Mouse (Mus musculus) c-Kit-positive CD71-positive TER-119-positive erythroid progenitor cells, embryonic 14.5 days (primary cell): ENCODE data around the gene Ptpn11.

Experiments used
- DNase-seq: peaks from one replicate; pipeline ENCODE4 v3.0.0-alpha.2; 2013; ENCODE audit warnings: low spot score

Ptpn11 gene

DNA sequence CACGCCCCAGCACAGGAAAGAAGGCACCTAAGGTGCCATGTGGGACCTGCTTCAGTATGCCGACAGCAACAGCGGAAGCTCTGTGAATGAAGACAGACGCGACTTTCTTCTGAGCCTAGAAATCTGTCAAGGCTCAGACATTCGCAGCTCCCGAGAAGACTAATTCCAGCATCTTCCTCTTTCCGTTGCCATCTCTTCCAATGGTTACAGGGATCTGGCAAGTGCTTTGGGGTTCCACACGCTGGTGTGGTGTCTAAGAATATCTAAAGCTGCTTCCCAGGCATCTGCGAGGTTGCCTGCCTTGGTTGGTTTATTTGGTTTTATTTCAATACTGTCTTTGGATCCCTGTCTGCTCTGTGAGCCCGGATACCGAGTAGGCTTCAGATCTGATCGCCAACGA lies 65.6 kb downstream of the Ptpn11 start:
- no peak for DNase-seq

DNA sequence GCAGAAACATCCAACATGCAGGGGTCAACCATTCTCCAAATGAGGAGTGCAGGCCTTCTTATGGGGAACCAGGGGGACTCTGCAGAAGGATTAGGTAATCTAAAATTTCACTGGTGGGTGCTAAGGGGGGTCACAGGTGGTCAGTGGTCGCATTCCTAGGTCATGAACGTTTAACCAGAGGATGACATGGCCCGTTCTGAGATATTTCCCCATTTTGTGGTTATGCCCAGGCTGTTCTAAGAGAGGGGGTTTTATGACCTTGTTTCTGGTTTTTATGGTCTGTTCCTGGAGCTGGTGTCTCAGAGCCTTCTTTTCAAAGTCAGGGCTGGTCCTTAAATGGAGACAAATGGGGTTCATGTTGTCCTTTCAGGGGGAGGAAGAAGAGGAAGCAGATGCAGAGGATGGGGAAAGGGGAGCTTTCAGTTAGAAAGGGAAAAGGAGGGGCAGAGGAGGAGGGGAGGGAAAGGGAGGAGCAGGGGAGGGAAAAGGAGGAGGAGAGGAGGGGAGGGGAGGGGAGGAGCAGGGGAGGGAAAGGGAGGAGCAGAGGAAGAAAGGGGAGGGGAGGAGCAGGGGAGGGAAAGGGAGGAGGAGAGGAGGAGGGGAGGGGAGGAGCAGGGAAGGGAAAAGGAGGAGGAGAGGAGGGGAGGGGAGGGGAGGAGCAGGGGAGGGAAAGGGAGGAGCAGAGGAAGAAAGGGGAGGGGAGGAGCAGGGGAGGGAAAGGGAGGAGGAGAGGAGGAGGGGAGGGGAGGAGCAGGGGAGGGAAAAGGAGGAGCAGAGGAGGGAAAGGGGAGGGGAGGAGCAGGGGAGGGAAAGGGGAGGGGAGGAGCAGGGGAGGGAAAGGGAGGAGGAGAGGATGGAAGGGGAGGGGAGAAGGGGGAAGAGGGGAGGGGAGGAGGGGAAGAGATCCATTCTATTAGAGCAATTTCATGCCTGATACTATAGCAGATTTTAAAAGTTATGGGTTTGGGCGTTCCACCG lies 66.7 kb downstream of the Ptpn11 start:
- no peak for DNase-seq

DNA sequence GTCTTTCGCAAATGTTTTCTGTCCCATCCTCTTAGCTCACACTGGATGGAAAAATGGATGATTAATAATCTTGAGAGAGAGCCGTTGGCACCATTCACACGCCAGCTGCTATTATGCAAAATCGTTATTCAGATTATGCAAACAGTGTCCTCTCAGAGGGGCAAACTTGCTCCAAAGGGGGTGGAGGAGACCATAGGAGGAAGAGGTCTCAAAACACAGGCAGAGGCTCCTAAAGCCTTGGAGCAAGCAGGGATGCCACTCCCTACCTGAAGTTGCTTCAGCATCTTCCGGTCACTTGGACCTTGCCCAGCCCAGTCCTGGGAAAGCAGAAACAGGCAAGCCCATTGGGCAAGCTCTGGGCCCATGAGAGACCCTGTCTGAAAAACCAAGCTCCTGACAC lies 67.8 kb downstream of the Ptpn11 start:
- no peak for DNase-seq

DNA sequence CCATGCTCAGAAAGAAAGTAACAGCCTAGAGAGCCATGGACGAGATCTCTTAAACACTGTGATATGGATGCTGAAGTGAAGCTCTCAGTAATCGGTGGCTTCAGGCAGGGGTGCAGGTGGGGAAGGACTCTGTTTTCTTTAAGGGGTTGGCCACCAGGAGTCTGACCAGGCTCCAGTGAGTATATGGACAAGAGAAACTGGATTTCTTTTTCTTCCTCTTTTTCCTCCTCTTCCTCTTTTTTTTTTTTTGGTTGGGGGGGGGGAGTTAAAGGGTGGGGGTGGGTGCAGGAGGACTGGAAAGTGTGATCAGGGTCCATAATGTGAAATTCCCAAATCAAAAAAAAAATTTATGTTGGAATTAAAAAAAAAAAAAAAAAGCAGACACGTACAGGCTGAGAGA lies 68.6 kb downstream of the Ptpn11 start:
- no peak for DNase-seq

DNA sequence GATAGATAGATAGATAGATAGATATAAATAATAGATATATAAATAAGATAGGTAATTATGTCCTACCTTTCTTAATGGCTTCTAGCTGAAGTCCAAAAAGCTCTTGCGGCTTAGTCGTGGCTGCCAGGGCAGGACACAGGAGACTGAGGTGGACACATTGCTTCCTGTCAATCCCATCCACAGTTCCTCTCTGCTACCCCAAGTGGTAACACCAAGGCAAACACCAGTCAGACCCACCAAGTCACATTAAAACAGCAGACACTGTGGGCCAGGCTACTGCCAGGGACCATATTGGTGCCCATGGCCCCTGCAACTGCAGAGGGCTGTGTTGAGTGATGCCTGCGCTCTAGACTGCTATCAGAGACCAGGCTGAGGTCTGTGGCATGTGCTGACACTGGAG lies 69.2 kb downstream of the Ptpn11 start:
- no peak for DNase-seq

DNA sequence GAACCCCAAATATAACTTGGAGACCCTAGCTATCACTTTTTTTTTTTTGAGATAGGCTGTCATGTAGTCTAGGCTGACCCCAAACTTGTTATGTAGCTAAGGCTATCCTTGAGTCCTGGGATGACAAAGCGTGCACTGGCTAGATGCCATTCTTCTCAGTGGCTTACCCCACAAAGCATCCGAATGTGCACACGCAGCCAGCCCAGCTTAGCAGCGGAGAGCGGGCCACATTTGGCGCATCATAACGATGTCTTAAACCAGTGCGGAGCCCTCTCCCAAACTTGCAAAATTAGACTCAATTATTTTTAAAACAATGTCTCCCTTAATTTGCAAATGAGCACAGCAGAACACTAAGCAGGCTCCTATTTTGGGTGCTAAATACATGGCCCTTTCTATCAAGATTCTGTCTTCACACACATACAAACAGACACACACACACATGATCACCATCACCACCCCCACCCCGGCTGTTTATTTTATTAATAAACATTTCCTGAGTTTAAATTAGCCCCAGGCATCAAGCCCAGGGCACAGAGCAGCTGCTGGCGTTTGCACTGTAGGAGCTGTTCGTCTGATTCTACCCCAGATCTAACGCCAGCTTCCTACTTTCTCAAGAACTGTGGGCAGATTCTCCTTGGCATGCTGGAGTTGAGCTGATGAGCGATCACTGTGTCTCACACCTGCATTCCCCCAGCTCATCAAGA lies 71.7 kb downstream of the Ptpn11 start:
- no peak for DNase-seq

DNA sequence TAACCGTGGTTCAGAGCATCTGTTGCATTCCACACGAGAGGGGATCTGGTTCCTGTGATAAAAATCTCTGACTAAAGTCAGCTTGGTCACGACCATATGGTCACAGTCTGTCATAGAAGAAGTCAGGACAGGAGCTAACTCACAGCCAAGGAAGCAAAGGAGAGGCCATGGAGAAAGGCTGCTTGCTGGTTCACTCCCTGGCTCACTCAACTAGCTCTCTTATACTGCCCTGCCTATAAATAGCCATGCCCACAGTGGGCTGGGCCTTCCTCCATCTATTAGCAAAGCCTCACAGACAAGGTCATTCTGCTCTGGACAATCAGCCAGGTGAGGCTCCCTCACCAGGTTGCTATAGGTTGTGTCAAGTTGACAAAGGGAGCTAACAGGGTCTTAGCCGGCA lies 72.9 kb downstream of the Ptpn11 start:
- DNase-seq, result no peak

DNA sequence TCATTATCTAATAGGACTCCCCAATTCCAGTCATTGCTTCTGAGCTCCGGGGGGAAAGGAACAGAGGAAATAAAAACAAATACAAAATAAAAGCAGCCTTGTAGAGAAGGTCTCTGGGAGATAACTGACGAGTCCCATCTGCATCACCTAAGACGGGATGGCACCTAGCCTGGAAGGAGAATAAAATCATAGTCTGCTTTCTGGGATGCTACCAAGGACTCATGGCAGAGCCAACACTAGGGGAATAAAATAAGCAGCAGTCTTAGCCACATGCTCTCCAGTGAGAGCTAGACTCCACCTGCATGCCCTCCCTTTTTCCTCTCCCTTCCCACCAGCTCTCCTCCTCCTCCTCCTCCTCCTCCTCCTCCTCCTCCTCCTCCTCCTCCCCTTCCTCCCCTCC lies 74.3 kb downstream of the Ptpn11 start:
- no peak for DNase-seq

DNA sequence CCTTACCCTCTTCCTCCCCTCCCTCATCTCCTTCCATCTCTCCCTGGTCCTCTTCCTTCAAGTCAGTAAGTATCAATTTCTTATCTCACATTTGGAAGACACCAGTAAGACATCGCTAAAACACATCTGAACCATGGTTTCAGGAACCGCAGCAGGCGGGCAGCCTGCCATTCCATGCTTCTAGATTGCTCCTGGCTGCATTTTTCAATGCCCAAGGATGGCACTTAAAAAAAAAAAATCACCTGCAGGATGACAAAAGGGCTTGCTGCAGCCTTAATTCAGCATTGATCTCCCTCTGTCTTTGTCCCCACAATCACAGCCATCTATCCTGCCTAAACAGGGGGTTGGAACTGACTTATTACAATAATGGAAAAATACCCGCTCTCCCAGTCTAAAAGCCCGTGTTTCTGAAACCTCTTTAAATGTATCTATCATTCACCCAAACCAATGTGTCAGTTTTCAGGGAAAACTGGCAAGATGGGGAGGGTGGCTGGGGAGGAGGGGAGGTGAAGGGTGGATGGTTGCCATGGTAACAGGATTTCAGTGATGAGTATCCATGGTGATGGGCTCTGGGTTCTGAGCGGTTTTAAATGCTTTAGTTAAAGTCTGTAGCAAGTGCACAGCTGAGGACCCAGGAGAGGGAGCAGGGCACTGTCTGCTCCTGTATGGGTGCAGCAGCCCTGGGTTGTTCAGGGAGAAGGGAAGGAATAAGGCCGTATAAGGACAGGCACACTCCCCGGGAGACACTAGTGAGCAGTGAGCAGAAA lies 75.6 kb downstream of the Ptpn11 start:
- DNase-seq, result no peak

DNA sequence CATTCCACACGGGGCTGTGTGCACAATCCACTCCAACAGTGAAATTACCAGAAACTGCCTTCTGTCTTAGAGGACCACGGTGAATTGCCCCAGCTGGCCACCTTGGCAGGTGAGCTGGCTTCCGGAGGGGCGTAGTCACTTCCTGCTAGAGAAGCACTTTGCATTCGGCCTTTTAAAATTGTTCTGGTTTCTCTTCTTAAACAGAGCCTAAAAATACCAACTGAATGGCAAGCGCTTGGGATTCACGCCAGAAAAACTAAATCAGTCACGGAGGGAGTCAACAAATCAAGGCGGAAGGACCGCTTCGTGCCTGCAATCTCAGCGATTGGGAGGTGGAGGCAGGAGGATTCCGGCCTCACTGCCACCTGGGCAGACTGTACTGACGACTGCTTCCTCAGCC lies 77.0 kb downstream of the Ptpn11 start:
- no peak for DNase-seq

DNA sequence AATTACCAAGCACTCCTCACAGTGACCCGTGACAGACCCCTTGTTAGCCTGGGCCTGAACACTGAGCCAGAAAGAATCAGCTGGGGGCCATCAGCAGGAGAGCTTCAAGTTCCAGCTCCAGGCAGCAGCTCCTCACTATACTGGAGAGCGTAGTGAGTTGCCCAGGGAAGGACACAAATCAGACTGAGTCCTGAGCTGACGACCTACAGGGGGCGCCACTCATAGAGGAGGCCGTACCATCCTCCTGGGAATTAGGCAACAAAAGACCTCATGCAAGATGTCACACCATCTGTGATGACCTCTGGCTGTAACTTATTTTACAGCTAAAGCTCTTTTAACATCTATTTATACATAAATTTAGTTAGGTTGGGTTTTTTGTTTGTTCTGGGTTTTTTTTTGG lies 78.8 kb downstream of the Ptpn11 start:
- DNase-seq, result no peak

DNA sequence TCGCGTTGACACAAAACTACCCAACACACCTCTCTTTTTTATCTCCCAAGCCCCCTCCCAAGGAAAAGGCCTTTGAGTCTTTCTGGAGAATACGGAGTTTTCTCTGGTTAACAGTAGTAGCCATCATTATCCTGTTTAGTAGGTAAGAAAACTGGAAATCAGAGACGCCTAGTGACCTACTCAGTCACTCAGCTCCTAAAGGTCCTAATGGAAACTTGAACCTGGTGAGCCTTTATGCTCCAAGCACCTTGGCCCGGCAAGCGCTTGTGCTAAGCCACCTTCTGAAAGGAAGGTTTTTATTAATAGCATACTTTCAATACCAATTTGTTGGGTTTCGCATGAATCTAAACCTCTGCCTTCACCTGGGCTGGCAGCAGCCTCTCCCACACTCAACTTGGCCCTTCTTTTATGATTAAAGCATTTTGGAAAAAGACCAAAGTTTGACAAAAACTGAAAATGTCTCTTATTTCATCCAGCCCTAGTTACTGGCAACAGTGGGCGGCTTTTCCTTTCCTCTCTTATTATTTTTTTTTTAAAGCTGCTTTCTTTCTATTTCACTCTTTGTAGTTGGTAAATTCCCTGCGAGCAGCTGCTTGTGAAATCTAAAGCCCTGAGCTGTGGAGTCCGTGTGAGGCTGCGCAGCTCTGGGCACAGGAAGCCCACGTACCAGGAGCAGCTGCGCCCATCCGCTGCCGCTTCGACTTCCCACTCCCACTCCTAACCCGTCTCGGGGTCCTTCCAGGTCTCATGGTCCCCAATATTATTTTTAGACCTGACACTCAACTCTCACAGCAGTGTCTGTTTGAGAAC lies 79.9 kb downstream of the Ptpn11 start:
- no peak for DNase-seq

DNA sequence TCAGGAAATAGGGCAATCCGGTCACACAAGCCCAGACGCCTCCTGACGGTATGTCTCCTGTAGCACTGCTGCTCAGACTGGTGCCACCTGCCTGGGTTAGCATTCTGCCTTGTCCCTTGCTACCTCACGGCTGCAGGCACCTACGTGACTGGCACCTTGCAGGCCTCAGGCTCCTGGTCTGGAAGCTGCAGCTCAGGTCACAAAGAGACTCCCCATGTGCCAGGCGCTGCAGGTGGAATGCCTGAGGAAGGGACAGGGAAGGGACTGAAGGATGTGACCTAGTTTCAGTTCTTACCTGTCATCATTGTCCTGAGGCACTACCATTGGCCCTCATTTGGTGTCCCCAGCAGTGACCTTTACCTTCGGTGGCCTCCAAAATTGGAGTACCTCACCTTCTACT lies 82.0 kb downstream of the Ptpn11 start:
- DNase-seq, result no peak

DNA sequence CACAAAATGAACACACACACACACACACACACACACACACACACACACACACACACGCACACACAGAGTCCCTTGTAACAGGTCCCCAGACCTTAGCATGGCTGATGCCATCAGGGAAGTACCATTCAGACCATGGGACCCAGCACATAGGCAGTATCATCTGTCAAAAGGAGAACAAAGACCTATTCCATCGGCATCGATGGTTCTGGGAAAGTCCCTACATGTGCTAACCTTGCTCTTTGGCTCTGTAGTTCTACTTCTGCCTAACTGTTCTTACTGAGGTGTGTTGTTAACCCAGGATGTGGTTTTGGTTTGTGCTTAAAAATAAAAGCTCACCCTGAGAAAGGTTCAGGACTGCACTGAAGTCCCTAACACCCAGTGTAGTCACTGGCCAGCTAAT lies 84.3 kb downstream of the Ptpn11 start:
- DNase-seq, result no peak

DNA sequence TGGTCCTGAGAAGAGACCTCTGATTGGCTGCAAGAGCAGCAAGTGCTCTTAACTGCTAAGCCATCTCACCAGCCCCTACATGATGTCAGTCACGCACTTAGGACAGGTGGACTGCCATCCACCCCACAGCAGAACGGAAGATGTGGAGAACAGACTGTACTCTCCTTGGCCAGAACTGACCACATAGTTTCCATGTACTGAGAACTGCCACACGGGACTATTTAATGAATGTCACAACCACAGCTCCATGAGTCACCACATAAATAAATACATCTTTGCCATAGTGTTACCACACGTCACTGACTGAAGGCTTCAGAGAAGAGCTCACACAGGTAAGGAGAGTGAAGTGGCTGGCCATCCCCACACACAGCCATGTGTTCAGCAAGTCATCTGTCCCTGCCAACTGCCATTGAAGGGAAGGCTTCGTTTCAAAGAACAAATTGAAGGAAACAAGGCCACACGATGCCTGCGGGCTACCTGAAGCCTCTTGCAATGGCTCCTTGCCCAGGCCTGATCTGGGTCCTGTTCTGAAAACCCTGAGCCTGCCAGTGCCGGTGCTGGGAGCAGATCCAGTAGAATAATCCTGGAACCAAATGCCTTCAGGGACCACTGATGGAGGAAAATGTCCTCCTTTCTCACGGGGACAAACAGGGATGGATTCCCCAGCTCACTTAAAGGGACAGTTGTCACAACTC lies 90.2 kb downstream of the Ptpn11 start:
- DNase-seq, result no peak

DNA sequence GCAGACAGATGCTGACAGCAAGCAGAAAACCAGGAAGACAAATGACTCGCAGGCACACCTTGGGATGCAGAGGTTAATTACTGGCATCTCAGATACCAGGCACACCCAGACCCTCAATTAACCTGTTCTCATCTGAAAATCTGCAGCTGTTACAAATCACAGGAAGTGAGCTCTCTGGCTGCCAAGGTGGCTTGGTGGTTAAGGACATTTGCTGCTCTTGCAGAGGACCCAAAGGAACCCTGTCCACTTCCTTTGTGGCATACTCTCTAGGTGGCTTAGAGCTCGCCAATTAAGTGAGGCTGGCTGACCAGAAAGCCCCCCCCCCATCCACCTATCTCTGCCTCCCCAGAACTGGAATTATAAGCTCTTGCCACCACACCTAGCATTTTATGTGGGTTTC lies 91.1 kb downstream of the Ptpn11 start:
- DNase-seq, result no peak

DNA sequence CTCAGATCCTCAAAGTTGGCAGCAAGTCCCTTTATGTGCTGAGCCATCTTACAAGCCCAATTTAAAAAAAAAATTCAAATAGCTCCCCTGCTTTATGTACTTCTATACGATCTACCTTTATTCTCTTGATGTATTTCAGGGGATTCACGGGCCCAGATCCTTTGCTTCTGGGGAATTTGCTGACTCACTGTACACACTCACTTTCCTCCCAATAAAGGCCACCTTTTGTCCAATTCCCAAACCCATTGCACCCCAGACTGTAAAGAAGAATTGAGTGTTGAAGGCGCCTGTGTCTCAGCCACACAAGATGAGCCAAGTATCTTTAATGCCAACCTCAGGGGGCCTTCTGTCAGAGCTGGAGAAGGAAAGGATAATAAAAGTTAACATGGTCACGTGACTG lies 93.2 kb downstream of the Ptpn11 start:
- no peak for DNase-seq

DNA sequence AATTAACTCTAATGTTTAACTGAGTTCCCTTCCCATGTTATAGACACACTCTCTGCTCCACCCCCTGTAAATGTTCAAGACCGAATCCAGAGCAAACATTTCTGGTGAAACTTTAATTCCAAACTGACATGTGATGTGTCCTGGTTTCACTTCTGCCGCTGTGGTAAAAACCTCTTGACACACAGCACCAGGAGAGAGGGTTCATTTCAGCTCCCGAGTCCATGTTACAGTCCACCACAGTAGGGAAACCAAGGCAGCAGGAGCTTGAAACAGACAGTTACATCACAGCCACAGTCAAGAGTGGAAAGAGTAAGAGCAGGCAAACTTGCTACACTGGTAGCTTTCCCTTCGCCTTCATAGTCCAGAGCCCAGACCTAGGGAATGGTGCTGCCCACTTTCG lies 94.5 kb downstream of the Ptpn11 start:
- DNase-seq, result no peak

DNA sequence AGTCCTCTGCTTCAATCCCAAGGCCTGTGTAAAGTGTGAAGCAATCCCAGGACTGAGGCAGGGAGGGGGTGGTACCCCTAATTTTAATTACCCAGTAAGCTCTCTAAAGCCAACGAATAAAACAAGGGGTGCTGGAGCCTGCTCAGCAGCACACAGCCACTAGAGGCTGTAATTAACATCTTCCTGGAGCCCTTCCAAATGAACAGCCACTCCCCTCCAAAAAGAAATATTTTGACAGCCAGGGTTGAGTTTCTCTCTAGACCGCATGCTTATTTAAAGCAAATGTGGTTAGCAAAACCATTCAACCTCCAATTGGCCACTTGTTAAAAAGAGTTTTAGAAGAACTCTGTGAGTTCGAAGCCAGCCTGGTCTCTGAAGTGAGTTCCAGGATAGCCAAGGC lies 97.9 kb downstream of the Ptpn11 start:
- no peak for DNase-seq

DNA sequence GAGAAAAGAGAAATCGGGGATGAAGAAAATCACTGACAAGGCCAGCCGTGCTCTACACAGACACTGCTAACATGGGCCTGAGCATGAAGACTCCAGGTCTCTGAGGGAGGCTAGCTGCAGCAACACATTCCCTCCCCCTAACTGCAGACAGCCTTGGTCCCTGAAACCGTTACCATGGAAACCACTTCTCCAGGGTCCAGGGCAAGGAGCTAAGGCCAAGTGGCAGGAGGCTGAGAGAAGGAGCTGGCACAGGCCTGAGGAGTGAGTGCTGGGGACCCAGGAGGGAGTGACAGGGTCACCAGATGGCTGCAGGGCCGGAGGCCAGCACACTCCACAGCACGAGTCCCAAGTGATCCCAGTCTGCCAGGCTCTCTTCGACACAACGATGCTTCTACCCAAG lies 101.5 kb downstream of the Ptpn11 start:
- DNase-seq, result no peak

DNA sequence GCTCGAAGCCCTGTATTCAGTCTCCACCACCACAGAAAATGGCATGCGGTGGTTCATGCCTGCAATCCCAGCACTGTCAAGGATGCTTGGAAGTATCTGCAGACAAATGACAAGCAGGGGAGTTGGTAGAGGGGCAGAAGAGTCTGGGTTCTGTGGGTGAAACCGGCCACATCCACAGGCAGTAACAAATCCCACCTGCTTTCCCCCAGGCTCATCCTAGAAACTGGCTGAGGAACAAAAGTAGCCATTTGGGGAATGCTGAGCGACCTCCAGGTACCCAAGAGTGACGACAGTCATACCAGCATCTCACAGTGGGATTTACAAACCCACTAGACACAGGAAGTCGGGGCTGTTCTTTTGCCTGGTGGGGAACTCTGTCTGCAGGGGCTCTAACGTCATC lies 103.5 kb downstream of the Ptpn11 start:
- no peak for DNase-seq
